Mouse (Mus musculus): ENCODE results near the gene Asrgl1.

GRCm38 (mm10) chr19:9137159-9137558 lies 1.7 kb upstream of the Asrgl1 start:
- TF ChIP-seq CTCF (IDR thresholded peaks at IDR 0.05; ENCODE audit: borderline replicate concordance, extremely low read depth, insufficient read depth, insufficient read length): no peak
- no peak for TF ChIP-seq POLR2A (IDR thresholded peaks at IDR 0.05; ENCODE audit: borderline replicate concordance, extremely low read depth, insufficient read depth, insufficient read length, poor library complexity, severe bottlenecking)

All from brain, embryonic 14.5 days (tissue).